ENCODE assay signal across 29 mouse cellular contexts in the genomic region with DNA sequence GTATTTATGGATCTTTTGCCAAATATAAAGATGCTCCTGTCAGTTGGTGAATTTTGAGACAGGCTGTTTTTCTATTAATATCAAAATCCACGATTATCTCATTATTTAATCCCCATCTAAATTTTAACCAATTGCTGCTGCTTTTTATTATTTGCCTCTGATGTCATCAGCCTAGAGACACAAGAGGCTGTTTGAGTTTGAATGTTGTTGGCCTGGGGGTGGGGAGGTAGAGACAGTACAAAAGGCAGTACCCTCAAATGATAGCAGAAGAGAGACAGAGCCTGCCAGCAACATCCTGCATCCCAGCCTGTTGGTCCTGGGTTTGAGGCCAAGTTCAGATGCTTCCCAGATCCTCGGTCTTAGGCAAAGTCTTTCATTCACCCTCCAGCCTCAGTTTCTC. TPM values are rescaled to one million over a fixed set of nuclear protein-coding genes. Genes with fewer than 3 reads are reported as not detected.
"Had no signal": no experiment of that assay in that cellular context is flagged by ENCODE, and none has a peak within 500 bp of the region (broad histone marks: within the 10 kb centered on the region; RNA-seq: fewer than 3 reads in every experiment).

No protein-coding gene starts in this region.

- H3K4me1 ChIP-seq: intestine, embryonic 15.5 days; liver, embryonic 12.5 days had no signal

- H3K4me3 ChIP-seq: heart, adult 2 months; heart, embryonic 13.5 days; heart, embryonic 15.5 days; hindbrain, embryonic 10.5 days; hindbrain, embryonic 12.5 days; intestine, embryonic 15.5 days; left cerebral cortex, adult 2 months; limb, embryonic 10.5 days; limb, embryonic 12.5 days; liver, embryonic 12.5 days had no signal

- H3K4me2 ChIP-seq: heart, embryonic 11.5 days; heart, embryonic 13.5 days; heart, embryonic 15.5 days; hindbrain, embryonic 12.5 days; hindbrain, embryonic 14.5 days; intestine, embryonic 15.5 days; limb, embryonic 12.5 days; liver, embryonic 12.5 days had no signal

- H3K9me3 ChIP-seq: heart, embryonic 13.5 days; heart, embryonic 15.5 days; hindbrain, embryonic 10.5 days; hindbrain, embryonic 12.5 days; intestine, embryonic 15.5 days; limb, embryonic 10.5 days; limb, embryonic 12.5 days; liver, embryonic 12.5 days had no signal

- H3K27me3 ChIP-seq: heart, embryonic 15.5 days; hindbrain, embryonic 12.5 days; intestine, embryonic 15.5 days; limb, embryonic 12.5 days; liver, embryonic 12.5 days had no signal

- DNase-seq: gastrocnemius, postnatal 14 days; gastrocnemius, postnatal 36 days; heart, adult 2 months; heart, postnatal 14 days; heart, postnatal 4 days; kidney, adult 18-20 months; kidney, adult 8-10 months; kidney, postnatal 10 days; kidney, postnatal 25 days; kidney, postnatal 4 days had no signal

- H3K27ac ChIP-seq: heart, adult 2 months; heart, embryonic 13.5 days; heart, embryonic 15.5 days; hindbrain, embryonic 10.5 days; hindbrain, embryonic 12.5 days; hindbrain, embryonic 14.5 days; intestine, embryonic 15.5 days; left cerebral cortex, adult 2 months; limb, embryonic 10.5 days; limb, embryonic 12.5 days; liver, embryonic 12.5 days; liver, embryonic 14.5 days had no signal

- H3K9ac ChIP-seq: heart, embryonic 13.5 days; heart, embryonic 15.5 days; hindbrain, embryonic 12.5 days; hindbrain, embryonic 14.5 days; intestine, embryonic 15.5 days; limb, embryonic 12.5 days; liver, embryonic 12.5 days; liver, embryonic 14.5 days had no signal

- ATAC-seq: hindbrain, embryonic 16.5 days; inflammation-experienced regulatory T-cells, adult 6 months; intestine, embryonic 15.5 days; intestine, postnatal 0 days; liver, embryonic 12.5 days had no signal

- H3K36me3 ChIP-seq: heart, embryonic 13.5 days; heart, embryonic 15.5 days; hindbrain, embryonic 10.5 days; hindbrain, embryonic 12.5 days; intestine, embryonic 15.5 days; limb, embryonic 10.5 days; limb, embryonic 12.5 days; liver, embryonic 12.5 days had no signal

RNA-seq across cellular contexts. Expression of a gene that starts 9.2 kb away (rescaled TPM):
- total RNA-seq: gastrocnemius, adult 18-20 months; gastrocnemius, adult 8-10 months; gastrocnemius, postnatal 36 days had no signal
- polyA plus RNA-seq: kidney, embryonic 14.5 days; limb, embryonic 10.5 days; liver, adult 2 months; liver, embryonic 14.5 days had no signal

RNA-seq across cellular contexts. Expression of a gene that starts 32.0 kb away (rescaled TPM):
- total RNA-seq: gastrocnemius, adult 18-20 months; gastrocnemius, postnatal 36 days; liver, adult 2 months had no signal
- polyA plus RNA-seq: inflammation-experienced regulatory T-cells, adult 6 months; kidney, embryonic 14.5 days; liver, adult 2 months had no signal
